Mouse (Mus musculus) adrenal gland, adult 18-20 months (tissue): ENCODE data around the gene Gm12184. TPM values are rescaled to one million over a fixed set of nuclear protein-coding genes. Genes with fewer than 3 reads are reported as not detected.

ENCODE experiments used
- DNase-seq, 2 experiments: peaks; one replicate each; pipeline ENCODE4 v3.0.0; 2021 to 2022; ENCODE audit warnings: low spot score in 2 of 2
- total RNA-seq, 2 experiments: library from RNA; stranded (reverse); gene quantifications; 1 replicate in 1 of 2; 2 replicates in 1 of 2; pipeline ENCODE4 v1.2.3; 2021

The Gm12184 gene
- total RNA-seq, 2 experiments from 2014 or later: 0.76 to 3.1 TPM

DNA sequence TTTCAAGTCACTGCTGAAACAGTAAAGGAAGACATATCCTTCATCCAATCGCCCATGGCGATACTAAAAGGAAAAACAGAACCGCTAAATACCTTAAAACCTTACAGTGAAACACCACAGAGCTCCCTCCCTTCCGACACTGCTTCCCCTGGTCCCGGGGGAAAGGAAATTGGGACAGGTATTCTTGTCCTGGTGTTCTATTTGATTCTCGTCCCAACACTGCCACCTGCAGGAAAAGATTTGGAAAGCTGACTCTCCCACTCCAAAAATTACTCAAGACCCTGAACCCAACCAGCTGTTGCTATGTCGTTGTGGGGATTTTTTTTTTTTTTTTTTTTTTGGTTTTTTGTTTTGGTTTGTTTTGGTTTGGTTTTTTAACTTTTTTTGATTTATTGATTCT lies 51.0 kb downstream of the Gm12184 start:
- peak in 1 of 2 experiments; percentile 39 for DNase-seq

Other genes with a start within 250 kb of the Gm12184 start
- 100 to 1,000 TPM; 582 to 604 TPM for gene Rack1, start 26.3 kb downstream of the Gm12184 start, total RNA-seq
- 10 to 100 TPM; 45.9 to 48.9 TPM for gene Trim41, start 9.3 kb downstream of the Gm12184 start, total RNA-seq
- 1 to 10 TPM; 3.6 to 9.8 TPM for gene Trim7, start 515 bp downstream of the Gm12184 start, total RNA-seq
- 10 to 100 TPM; 16.6 to 27.6 TPM for gene Irgm1, start 45.0 kb upstream of the Gm12184 start, total RNA-seq
- gene Gm5431, start 75.6 kb upstream of the Gm12184 start, total RNA-seq: 1 to 10 TPM; 1.9 to 4.4 TPM
- gene Psme2b, start 119.5 kb upstream of the Gm12184 start, total RNA-seq: 1 to 10 TPM; 3.6 to 7.7 TPM
- under 1 TPM in 1 of 2 experiments, not detected in 1; 0.16 TPM for gene Olfr56, start 152.2 kb upstream of the Gm12184 start, total RNA-seq
- gene 9930111J21Rik1, start 152.7 kb upstream of the Gm12184 start, total RNA-seq: 1 to 10 TPM; 2.2 to 3.1 TPM
- 1 to 10 TPM; 3.5 to 6.5 TPM for gene Gm12185, start 165.6 kb upstream of the Gm12184 start, total RNA-seq
- gene Tgtp1, start 167.5 kb upstream of the Gm12184 start, total RNA-seq: 10 to 100 TPM in 1 of 2 experiments, 1 to 10 TPM in 1; 3.1 to 17.3 TPM
- gene 9930111J21Rik2, start 224.6 kb upstream of the Gm12184 start, total RNA-seq: 1 to 10 TPM; 3.2 to 6.1 TPM
- 10 to 100 TPM in 1 of 2 experiments, 1 to 10 TPM in 1; 4.3 to 18.2 TPM for gene Tgtp2, start 237.6 kb upstream of the Gm12184 start, total RNA-seq
- 1 to 10 TPM; 7.3 to 9.4 TPM for gene Ifi47, start 249.9 kb upstream of the Gm12184 start, total RNA-seq